Mouse (Mus musculus): ENCODE results near the gene March8.

- TF ChIP-seq CTCF (IDR thresholded peaks at IDR 0.05; ENCODE audit: insufficient read depth, low read length) = no peak
- TF ChIP-seq POLR2A (IDR thresholded peaks at IDR 0.05; ENCODE audit: borderline replicate concordance, extremely low read depth, low read depth, low read length) = no peak
Observed at GRCm38 (mm10) chr6:116389481-116389880, 51.7 kb downstream of the March8 start.

All from lung, adult 2 months (tissue).